Mouse (Mus musculus) heart, adult 11 months (tissue): ENCODE results near the gene Vmn2r43.
"Not testable (repeated sequence)": the region's sequence is repeated elsewhere in the genome, so short reads cannot be mapped to it uniquely, and the experiment has no call there.

ENCODE experiments used
- DNase-seq: peaks from one replicate; pipeline ENCODE4 v3.0.0; 2022

The Vmn2r43 gene

GRCm38 (mm10) chr7:8260499-8260898, at the start of gene Vmn2r43:
TSS of gene Vmn2r43 (minus strand) at chr7:8260599.
- DNase-seq = not testable (repeated sequence)

- DNase-seq = not testable (repeated sequence)
Observed at GRCm38 (mm10) chr7:8200220-8200619, 60.2 kb downstream of the Vmn2r43 start, which contains the start of gene Vmn2r42. TSS of gene Vmn2r42 (minus strand) at chr7:8200320.
